Mouse (Mus musculus) splenic B cell, adult 2 months (primary cell): ENCODE measurements at regions not wholly inside any gene's neighbourhood (a gene's known extent, or its start where the extent isn't known, plus 50 kb on each side); places are given as distances from the start of the nearest gene placed in this dataset.

Source experiments
- DNase-seq: peaks from one replicate; pipeline ENCODE4 v3.0.0-alpha.2; 2011; ENCODE audit warnings: low read depth, low spot score
- H3K27me3 ChIP-seq: 2 replicates; pipeline ENCODE4 v1.6.1; 2012; ENCODE audit warnings: mild to moderate bottlenecking, low read length, moderate library complexity, mixed read lengths; ENCODE audit not compliant: control insufficient read depth, poor library complexity, insufficient read depth, severe bottlenecking
- H3K36me3 ChIP-seq: 2 replicates; pipeline ENCODE4 v1.6.1; 2012; ENCODE audit warnings: mild to moderate bottlenecking, low read length, moderate library complexity, mixed read lengths; ENCODE audit not compliant: control insufficient read depth, poor library complexity, insufficient read depth, severe bottlenecking

- H3K27me3 ChIP-seq = no peaks in the 10 kb centered on the region
- H3K36me3 ChIP-seq = no peaks in the 10 kb centered on the region
- no peak for DNase-seq
Observed at GRCm38 (mm10) chr2:57657409-57657808, 340.3 kb upstream of the Galnt5 start.

DNA sequence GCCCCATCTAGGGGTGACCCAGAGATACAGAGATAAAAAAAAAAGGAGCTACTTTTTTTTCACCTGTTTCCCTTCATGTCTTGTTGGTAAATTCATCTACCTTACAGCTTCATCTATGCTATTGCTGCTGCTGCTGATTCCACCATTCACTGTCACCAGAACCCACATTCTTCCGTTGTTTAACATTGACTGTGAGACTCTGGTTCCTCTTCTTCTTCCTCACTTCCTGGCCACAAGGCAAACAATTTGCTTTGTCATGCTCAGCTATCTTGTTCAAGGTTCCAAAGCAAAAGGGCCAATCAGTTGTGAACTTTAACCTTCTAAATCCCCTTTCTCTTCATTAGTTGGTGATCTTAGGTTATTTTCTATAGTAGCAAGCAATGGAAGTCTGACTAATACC is 335.8 kb upstream of the Galnt5 start:
- DNase-seq = no peak
- H3K36me3 ChIP-seq = no peaks in the 10 kb centered on the region
- H3K27me3 ChIP-seq = no peaks in the 10 kb centered on the region

DNA sequence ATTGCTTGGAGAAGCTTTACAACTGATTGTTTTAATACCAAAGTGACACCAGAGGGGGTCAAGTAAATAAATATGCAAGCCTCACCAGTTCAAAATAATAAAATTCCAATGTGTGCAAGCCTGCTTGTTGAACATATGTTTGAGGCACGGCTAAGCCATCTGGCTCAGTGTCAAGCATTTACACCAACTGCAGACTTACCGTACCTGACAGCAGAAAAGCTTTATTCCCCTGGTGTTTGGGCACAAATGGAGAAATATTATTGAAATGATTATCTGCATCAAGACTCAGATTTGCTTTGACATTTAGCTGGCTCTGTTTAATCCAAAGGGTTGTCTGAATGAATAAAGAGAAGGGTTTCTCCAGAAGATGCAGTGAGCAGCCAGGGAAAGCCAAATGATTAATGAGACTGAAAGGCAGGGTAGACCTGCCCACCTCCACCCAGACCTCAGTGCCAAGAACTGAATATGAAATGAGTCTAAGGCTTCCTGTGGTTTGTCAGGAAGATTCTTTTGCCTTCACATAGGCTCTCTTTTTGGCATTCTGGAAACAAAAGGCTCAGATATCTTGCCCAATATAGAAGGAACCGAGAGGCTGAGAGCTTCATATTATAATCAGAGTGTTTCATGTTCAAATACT is 325.6 kb upstream of the Galnt5 start:
- Histone ChIP-seq H3K27me3 (no peaks in the 10 kb centered on the region), H3K36me3 (no peaks in the 10 kb centered on the region)
- DNase-seq = no peak

DNA sequence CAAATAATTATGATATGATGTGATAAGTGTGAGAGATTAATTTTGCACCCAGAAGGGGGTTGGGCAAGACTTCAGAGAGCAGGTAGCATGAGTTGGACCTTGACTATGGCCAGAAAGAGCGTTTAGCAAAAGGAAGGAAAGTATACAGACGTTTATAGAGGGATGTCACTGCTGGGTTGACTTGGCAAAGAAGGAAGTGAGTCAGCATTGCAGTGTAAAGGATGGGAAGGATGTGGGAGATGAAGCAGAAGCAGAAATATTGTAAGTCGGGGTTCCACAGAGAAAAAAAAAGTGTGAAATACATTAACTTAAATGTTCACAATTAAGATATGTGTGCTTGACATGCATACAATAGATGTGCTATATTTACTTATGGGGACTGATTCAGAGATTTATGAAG is 307.8 kb upstream of the Galnt5 start:
- no peak for DNase-seq
- no peaks in the 10 kb centered on the region for H3K36me3 ChIP-seq
- H3K27me3 ChIP-seq = no peaks in the 10 kb centered on the region

GRCm38 (mm10) chr2:57696992-57697772 is 300.5 kb upstream of the Galnt5 start:
- H3K27me3 ChIP-seq = no peaks in the 10 kb centered on the region
- no peaks in the 10 kb centered on the region for H3K36me3 ChIP-seq
- DNase-seq = no peak

- H3K36me3 ChIP-seq = no peaks in the 10 kb centered on the region
- peak; percentile 22 for DNase-seq
- no peaks in the 10 kb centered on the region for H3K27me3 ChIP-seq
Observed at GRCm38 (mm10) chr2:57698659-57699061, 299.0 kb upstream of the Galnt5 start.

- DNase-seq = no peak
- Histone ChIP-seq H3K36me3 (no peaks in the 10 kb centered on the region), H3K27me3 (no peaks in the 10 kb centered on the region)
Observed at GRCm38 (mm10) chr2:57699226-57699625, 298.5 kb upstream of the Galnt5 start.

DNA sequence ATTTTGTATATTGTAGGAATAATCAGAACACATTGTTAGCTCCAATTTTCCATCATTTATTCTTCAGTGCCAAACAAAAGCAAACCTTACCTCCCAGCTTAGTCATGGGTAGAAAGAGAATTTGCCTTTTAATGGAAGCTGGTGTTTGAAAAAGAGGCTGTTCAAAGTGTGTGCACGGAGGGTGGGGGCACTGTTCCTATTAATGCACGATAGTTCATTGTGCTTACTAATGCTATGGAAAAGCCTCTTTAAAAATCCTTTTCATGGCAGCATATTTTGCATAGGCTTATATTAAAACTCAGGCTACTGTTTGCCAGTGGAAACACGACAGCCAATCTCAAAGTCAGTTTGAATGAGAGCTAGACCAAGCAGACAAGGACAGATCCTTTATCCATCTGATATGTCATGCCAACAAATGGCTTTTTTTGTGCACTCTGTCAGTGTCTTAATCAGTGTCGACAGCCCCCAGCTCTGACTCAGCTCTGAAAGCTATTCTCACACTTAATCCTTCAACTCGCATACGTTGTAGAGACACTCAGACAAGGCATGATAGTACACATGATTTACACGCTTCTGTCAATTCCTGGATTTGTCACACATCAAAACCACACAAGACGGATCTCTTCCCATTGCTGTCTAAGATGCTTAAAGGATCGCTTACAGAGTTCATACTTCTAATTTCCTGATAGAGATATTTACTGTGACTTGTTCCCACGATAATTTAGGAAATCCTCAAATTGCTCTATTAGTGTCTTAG is 280.8 kb upstream of the Galnt5 start:
- Histone ChIP-seq H3K27me3 (no peaks in the 10 kb centered on the region), H3K36me3 (no peaks in the 10 kb centered on the region)
- no peak for DNase-seq
